Mouse (Mus musculus): ENCODE measurements around the gene Ptprd.

GRCm38 (mm10) chr4:76785389-76785788 lies 1426.4 kb downstream of the Ptprd start:
- TF ChIP-seq CTCF (IDR thresholded peaks at IDR 0.05; ENCODE audit: low read depth) = no peak
- TF ChIP-seq EP300 (IDR thresholded peaks at IDR 0.05; ENCODE audit: low read depth) = no peak
